Mouse (Mus musculus): ENCODE results near the gene Tmod2.

Tmod2 gene

GRCm38 (mm10) chr9:75601510-75601909 lies 9.6 kb downstream of the Tmod2 start:
- no peak for DNase-seq (ENCODE audit: low read depth, low spot score)

- peak; percentile 41 for DNase-seq (ENCODE audit: low read depth, low spot score)
These were observed 10.8 kb downstream of the Tmod2 start for GRCm38 (mm10) chr9:75600166-75600934.

- peak; percentile 42 for DNase-seq (ENCODE audit: low read depth, low spot score)
These were observed 11.8 kb downstream of the Tmod2 start for GRCm38 (mm10) chr9:75599191-75599841.

GRCm38 (mm10) chr9:75597596-75597995 lies 13.5 kb downstream of the Tmod2 start:
- peak; percentile 77 for DNase-seq (ENCODE audit: low read depth, low spot score)

DNA sequence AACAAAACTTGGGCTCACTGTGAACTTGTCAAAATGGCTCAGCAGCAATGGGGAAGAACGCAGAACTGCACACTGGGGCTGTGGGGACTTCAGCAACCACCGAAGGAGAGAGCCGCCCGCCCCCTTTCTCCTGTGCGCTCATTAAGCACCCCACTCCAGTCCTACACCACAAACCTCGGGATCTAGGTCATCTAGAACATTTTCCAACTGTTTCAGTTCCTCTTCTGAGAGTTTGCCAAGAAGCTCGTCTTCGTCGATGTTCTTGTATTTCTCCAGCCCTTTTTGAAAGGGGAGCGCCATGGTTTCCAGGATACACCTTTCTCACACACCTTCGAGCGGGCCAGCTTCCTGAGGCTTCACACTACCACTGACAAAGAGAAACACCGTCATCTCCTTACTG lies 14.1 kb downstream of the Tmod2 start:
- no peak for DNase-seq (ENCODE audit: low read depth, low spot score)

DNA sequence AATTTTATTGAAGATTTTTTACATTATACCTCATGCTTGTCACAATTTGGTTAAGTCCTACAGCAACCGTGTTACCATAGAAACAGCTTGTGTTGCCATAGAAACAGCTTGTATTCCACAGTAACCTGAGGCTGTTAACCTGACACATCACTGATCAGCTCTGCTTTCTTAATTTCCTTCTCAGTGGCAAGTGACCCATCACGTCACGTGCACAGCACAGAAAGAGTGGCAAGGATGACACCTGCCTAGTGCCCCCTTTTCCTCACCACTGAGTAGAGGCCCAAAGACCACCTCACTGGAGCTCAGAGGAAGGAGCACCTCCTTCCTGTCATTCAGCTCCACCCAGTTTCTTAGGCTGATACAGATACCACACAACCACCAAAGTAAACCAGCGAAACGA lies 17.6 kb downstream of the Tmod2 start:
- DNase-seq (ENCODE audit: low read depth, low spot score), result peak; percentile 42

DNA sequence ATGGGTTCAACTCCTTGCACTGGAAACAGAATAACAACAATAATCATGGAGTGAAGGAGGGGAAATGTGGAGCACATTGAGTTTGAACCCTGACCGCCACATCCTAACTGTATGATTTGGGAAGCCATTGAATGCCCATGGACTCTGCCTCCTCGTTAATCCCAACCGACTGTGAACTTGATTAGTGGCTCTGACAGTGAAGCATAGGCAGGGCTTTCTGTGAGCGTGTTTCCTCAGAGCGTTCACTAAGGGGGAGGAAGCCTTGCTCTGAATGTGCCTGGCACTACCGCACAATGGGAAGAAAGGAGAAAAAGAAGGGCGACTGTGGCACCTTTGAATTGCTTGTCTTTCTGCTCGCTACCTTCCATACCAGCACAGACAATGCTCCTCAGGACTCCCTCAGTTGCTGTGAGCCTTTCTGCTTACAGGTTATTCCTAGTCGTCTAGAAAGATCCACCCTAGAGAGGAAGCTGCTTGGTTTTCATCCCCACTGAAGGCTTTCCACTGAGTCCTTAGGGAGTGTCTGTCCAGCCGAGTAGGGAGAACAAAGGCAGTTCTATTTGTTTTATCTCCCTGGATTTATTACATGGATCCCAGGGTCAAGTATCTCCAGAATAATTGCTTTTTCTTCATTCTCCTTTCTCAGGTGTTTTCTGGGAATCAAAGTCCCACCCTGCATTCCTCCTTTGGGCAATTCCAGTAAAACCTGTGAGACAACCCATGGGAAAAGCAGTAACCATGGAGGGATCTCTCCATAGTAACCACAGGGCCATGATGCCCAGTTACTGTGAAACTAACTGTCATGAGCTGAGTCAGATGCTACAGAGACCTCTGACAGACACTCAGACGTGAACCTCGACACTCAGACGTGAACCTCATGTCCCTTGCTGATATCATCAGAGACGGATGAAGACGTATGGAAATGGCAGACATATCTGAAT lies 21.0 kb downstream of the Tmod2 start:
- DNase-seq (ENCODE audit: low read depth, low spot score), result no peak

GRCm38 (mm10) chr9:75581694-75582350 lies 29.3 kb downstream of the Tmod2 start:
- no peak for DNase-seq (ENCODE audit: low read depth, low spot score)

DNA sequence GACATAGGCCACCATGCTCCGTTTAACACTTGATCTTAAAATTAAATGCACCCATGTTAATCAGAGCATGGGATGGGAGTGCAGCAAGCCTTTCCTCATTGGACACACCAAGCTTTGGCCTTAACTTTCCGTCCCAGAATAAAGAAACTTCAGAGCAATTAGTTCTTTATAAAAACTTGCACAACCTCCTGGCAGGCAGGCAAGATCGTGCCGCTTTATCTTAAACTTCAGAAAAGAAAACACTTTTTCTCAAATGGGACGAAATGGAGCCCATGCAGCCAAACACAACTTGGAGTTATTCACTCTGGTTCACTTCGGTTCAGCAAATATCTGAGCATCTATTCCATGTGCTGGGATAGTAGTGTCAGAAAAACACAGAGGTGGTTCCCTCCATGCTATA lies 31.8 kb downstream of the Tmod2 start:
- DNase-seq (ENCODE audit: low read depth, low spot score), result no peak

GRCm38 (mm10) chr9:75571036-75571942 lies 39.8 kb downstream of the Tmod2 start:
- no peak for DNase-seq (ENCODE audit: low read depth, low spot score)

- no peak for DNase-seq (ENCODE audit: low read depth, low spot score)
These were observed 42.7 kb downstream of the Tmod2 start for GRCm38 (mm10) chr9:75568399-75568798.

DNA sequence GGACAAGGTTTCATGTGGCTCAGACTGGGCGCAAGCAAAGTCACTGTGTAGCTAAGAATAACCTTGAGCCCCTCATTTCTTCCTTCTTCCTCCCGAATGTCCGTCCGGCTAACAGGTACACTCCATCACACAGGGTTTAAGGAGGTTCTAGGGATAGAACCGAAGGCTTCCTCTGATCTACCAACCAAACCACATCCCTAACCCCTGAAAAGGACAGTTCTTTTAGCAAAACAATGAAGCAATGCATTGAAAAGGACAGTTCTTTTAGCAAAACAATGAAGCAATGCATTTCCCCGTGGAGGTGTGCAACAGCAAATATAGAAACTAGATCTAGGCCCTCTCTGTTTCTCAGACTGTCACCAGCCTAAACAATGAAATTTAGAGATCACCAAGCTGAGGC lies 46.2 kb downstream of the Tmod2 start:
- no peak for DNase-seq (ENCODE audit: low read depth, low spot score)

GRCm38 (mm10) chr9:75563622-75564021 lies 47.5 kb downstream of the Tmod2 start:
- DNase-seq (ENCODE audit: low read depth, low spot score), result no peak

- no peak for DNase-seq (ENCODE audit: low read depth, low spot score)
These were observed 47.9 kb downstream of the Tmod2 start for GRCm38 (mm10) chr9:75563176-75563575.

- DNase-seq (ENCODE audit: low read depth, low spot score), result no peak
These were observed 50.0 kb downstream of the Tmod2 start for GRCm38 (mm10) chr9:75561040-75561669.

DNA sequence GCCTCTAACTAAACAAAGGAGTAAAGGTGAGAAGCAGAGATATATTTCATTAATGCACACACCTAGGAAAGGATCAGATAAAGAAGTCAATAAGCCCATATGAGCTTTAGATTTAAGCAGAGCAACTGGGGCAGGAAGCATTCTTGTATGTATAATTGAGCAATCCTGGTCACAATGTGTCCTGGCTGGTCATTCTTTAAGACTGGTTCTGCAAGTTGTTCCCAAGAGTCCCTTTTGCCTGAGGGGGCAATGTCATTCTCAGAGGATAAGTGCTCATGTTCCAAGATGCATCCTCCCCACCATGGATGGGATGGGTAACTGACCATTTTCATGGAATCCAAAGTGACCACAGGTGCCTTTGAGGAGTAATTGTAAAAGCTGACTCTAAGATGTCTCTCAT lies 50.8 kb downstream of the Tmod2 start:
- no peak for DNase-seq (ENCODE audit: low read depth, low spot score)

DNA sequence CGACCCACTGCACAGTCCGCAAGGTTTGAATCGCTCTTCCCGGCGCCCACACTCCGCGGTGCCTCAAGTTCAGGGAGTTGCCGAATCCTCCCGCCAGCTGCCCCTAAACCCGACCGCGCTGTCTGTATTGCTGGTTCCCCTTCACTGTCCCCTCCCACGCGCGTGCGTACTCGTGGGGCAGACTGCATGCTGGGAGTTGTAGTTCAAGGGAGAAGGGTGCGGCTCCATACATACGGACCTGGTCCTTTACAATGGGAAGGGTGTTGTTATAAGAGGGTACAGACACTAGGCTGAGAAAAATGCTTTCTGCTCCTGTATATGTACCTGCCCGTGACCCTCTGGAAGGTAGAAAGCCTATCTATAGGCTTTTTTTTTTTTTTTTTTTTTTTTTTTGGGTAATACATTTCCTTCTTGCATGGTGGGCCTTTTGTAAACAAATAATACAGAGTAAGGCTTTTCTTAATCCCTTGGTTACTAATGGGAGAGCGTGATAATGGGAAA lies 51.6 kb downstream of the Tmod2 start, which contains the start of gene Tmod3:
TSS of gene Tmod3 (minus strand) at position 146 of the 501 bp plus-strand sequence.
- DNase-seq (ENCODE audit: low read depth, low spot score), result peak; percentile 87

- DNase-seq (ENCODE audit: low read depth, low spot score), result no peak
These were observed 52.2 kb downstream of the Tmod2 start for GRCm38 (mm10) chr9:75558812-75559511.

DNA sequence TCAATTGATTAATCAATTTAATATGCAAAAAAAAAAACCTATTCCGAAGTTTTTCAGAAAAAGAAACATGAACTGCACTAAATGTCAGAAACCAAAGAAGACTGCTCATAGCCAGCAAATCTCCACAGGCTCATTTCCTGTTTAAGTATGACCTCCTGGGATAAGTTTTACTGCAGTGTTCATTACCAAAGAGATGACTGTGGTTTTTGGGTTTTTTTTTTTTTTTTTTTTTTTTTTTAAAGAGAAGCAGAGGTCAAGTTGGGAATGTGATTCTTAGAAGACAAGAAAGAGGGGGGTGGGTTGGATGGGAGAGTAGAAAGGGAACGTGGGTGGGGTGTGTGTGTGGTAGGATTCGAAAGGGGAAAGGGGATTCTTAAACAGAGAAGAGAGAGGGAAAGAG lies 52.8 kb downstream of the Tmod2 start:
- no peak for DNase-seq (ENCODE audit: low read depth, low spot score)

Data from telencephalon, adult 2 months (tissue).